Mouse (Mus musculus): Measurements from ENCODE around the gene Cartpt.
"Not testable (repeated sequence)": the region's sequence is repeated elsewhere in the genome, so short reads cannot be mapped to it uniquely, and the experiment has no call there.

The Cartpt gene

GRCm38 (mm10) chr13:99860670-99861069 lies 40.2 kb downstream of the Cartpt start:
- in situ Hi-C loops (cut with MboI; ENCODE audit: low pct_unique_long_range_greater_than_20kb in 1 of 2, low sequenced_read_pairs in 2 of 2, unreplicated experiment in 1 of 2): loop anchor here in 1 of 2 experiments (10.0 kb wide), 1 partner anchor 124 kb away; no protein-coding TSS in a partner anchor

GRCm38 (mm10) chr13:99859082-99859481 lies 41.8 kb downstream of the Cartpt start:
- in situ Hi-C loops (cut with MboI; ENCODE audit: low pct_unique_long_range_greater_than_20kb in 1 of 2, low sequenced_read_pairs in 2 of 2, unreplicated experiment in 1 of 2): no loop called here

GRCm38 (mm10) chr13:99857879-99858278 lies 43.0 kb downstream of the Cartpt start:
- in situ Hi-C loops (cut with MboI; ENCODE audit: low pct_unique_long_range_greater_than_20kb in 1 of 2, low sequenced_read_pairs in 2 of 2, unreplicated experiment in 1 of 2): no loop called here

DNA sequence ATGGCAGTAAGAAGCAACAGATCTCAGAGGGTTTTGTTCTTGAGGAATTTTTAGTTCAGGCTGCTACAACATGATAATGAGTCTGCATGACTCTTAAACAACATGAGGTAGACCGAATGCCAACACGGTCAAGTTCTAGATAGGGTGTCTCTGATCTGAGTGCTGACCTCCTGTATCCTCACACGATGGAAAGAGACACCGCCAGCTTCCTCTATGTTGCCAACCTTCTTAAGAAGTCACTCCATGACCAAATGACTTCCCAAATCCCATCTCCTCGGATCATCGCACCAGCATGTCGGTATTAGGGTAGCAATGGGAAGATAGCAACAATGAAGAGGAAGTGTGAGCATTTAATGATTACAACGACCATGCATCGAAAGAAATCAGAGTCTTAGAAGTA lies 43.6 kb downstream of the Cartpt start:
- in situ Hi-C loops (cut with MboI; ENCODE audit: low pct_unique_long_range_greater_than_20kb in 1 of 2, low sequenced_read_pairs in 2 of 2, unreplicated experiment in 1 of 2): no loop called here

DNA sequence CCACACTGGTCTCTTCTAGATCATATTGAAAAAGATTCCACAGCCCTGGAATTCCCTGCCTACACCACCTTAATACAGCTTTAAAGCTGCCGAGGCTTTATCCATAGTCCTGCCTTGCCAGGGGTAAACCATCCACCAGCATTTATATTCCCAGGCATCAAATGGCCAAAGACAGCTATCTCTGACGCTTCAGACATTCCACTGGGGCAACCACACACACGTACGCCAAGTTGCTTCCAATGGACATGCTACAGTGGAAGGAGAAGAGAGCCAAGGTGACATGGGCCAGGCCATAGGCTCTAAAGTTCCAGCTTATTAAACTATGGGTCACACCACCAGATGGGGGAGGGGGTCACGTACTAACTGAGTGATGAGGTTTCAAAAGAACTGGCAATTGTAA lies 45.7 kb downstream of the Cartpt start:
- in situ Hi-C loops (cut with MboI; ENCODE audit: low pct_unique_long_range_greater_than_20kb in 1 of 2, low sequenced_read_pairs in 2 of 2, unreplicated experiment in 1 of 2): no loop called here

- in situ Hi-C loops (cut with MboI; ENCODE audit: low pct_unique_long_range_greater_than_20kb in 1 of 2, low sequenced_read_pairs in 2 of 2, unreplicated experiment in 1 of 2): no loop called here
Measured at GRCm38 (mm10) chr13:99853131-99853530, 47.8 kb downstream of the Cartpt start.

DNA sequence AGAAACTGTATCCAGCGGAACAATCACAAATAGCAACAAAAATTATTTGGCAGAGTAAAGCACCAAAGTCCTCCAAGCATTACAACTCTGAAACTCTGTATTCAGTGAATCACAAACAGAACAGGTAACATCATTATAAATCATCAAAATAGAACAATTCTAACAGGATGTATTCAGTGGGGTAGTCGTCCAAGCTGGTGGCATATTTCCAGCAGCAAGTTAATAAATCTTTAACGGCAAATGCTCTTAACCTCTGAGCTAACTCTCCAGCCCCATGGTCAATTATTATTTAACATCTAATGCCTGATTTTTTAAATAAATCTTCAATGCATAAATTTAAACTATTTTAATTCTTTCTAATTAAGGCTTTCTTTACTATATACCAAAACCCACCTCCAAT lies 48.5 kb downstream of the Cartpt start:
- in situ Hi-C loops (cut with MboI; ENCODE audit: low pct_unique_long_range_greater_than_20kb in 1 of 2, low sequenced_read_pairs in 2 of 2, unreplicated experiment in 1 of 2): not testable (repeated sequence)

- in situ Hi-C loops (cut with MboI; ENCODE audit: low pct_unique_long_range_greater_than_20kb in 1 of 2, low sequenced_read_pairs in 2 of 2, unreplicated experiment in 1 of 2): no loop called here
Measured at GRCm38 (mm10) chr13:99851026-99851425, 49.9 kb downstream of the Cartpt start.

DNA sequence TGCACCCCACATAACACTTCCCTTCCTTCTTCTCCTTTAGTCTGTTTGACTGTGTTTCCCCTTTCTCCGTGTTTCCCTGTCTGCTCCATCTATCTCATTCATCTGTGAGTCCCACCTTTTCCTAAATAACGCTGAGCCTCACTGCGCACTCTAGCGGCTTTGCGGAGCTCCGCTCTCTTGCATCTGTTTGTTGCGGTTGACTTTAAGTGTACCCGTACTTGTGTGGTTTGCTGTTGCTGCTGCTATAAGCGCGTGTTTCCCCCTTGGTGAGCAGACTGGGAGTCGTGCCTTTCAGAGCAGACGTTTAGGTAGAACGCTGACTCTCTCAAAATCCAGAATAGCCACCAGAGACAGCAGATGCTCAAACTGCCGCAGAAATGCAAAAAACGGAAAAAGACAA lies 51.3 kb downstream of the Cartpt start:
- in situ Hi-C loops (cut with MboI; ENCODE audit: low pct_unique_long_range_greater_than_20kb in 1 of 2, low sequenced_read_pairs in 2 of 2, unreplicated experiment in 1 of 2): loop anchor here (5.0 to 25.0 kb wide), 3 partner anchors 352 to 487 kb away; no protein-coding TSS in a partner anchor
